Mouse (Mus musculus) thymus, adult 2 months (tissue): ENCODE measurements around the gene Farsa.

Experiments used
- CTCF ChIP-seq: fragments of 200-500 bp; IDR thresholded peaks from 2 replicates; pipeline ENCODE4 v1.5.1; 2012; ENCODE audit warnings: mild to moderate bottlenecking, control low read depth, low read length, moderate library complexity, borderline replicate concordance; ENCODE audit not compliant: control insufficient read depth, poor library complexity, insufficient read depth; ENCODE audit errors: extremely low read depth
- POLR2A ChIP-seq: fragments of 200-500 bp; IDR thresholded peaks from 2 replicates; pipeline ENCODE4 v1.6.1; 2012; ENCODE audit warnings: mild to moderate bottlenecking, low read length, control low read depth, moderate library complexity; ENCODE audit not compliant: control insufficient read depth, poor library complexity, insufficient read depth; ENCODE audit errors: extremely low read depth

DNA sequence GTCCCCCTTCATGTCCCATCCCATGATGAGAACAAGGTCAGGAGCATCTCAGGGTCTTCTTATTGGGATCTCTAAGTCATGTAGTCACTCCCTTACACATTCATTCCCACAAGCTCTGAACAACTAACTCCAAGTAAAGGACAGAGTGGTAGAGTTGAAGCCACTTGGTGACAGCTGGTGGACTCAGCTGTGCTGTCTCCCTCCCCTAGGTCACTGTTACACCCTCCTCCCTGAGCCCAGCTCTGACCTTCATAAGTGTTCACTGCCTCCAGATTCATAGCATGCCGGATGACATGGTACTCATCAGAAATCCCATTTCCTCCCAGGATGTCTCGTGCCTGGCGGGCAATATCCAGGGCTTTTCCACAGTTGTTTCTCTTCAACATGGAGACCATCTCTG, 31.5 kb downstream of the Farsa start:
- TF ChIP-seq POLR2A = no peak
- no peak for TF ChIP-seq CTCF
